Mouse (Mus musculus) B cell, adult 2 months (primary cell): ENCODE data around the gene Qars.

Source experiments
- DNase-seq, 2 experiments: peaks; one replicate each; pipeline ENCODE4 v3.0.0; 2022

Gene Qars

GRCm38 (mm10) chr9:108488403-108488802, 19.1 kb upstream of the Qars start:
- DNase-seq, result no peak

GRCm38 (mm10) chr9:108489215-108489614, 18.3 kb upstream of the Qars start:
- no peak for DNase-seq

GRCm38 (mm10) chr9:108489702-108490558, 17.6 kb upstream of the Qars start:
- DNase-seq, result no peak

- peak; percentile 95 for DNase-seq
These were observed 16.8 kb upstream of the Qars start, which contains the start of gene Usp19 for GRCm38 (mm10) chr9:108490559-108491285. TSS of gene Usp19 (plus strand) at chr9:108490602.

- DNase-seq, result no peak
These were observed 16.3 kb upstream of the Qars start for GRCm38 (mm10) chr9:108491286-108491580.

- no peak for DNase-seq
These were observed 15.3 kb upstream of the Qars start for GRCm38 (mm10) chr9:108492043-108492750.

- DNase-seq, result no peak
These were observed 14.3 kb upstream of the Qars start for GRCm38 (mm10) chr9:108493246-108493645.

- no peak for DNase-seq
These were observed 13.2 kb upstream of the Qars start for GRCm38 (mm10) chr9:108494146-108494825.

GRCm38 (mm10) chr9:108494905-108495304, 12.6 kb upstream of the Qars start:
- no peak for DNase-seq

- no peak for DNase-seq
These were observed 8.3 kb upstream of the Qars start for GRCm38 (mm10) chr9:108499231-108499630.

- no peak for DNase-seq
These were observed 7.6 kb upstream of the Qars start for GRCm38 (mm10) chr9:108499943-108500342.

- DNase-seq, result no peak
These were observed 605 bp upstream of the Qars start for GRCm38 (mm10) chr9:108506901-108507300.

GRCm38 (mm10) chr9:108508776-108509175, 1.3 kb downstream of the Qars start:
- DNase-seq, result no peak

- peak; percentile 90 to 91 for DNase-seq
These were observed 9.1 kb downstream of the Qars start, which contains the start of gene Qrich1 for GRCm38 (mm10) chr9:108516380-108517251. TSS of gene Qrich1 (plus strand) at chr9:108516806.

- DNase-seq, result peak; percentile 84 to 85
These were observed 9.9 kb downstream of the Qars start for GRCm38 (mm10) chr9:108517253-108517930.

GRCm38 (mm10) chr9:108517931-108518332, 10.4 kb downstream of the Qars start:
- peak in 1 of 2 experiments; percentile 57 for DNase-seq

GRCm38 (mm10) chr9:108521604-108522003, 14.1 kb downstream of the Qars start:
- DNase-seq, result no peak

GRCm38 (mm10) chr9:108523341-108523740, 15.8 kb downstream of the Qars start:
- DNase-seq, result no peak

- no peak for DNase-seq
These were observed 17.9 kb downstream of the Qars start for GRCm38 (mm10) chr9:108525400-108525799.

- no peak for DNase-seq
These were observed 23.4 kb downstream of the Qars start for GRCm38 (mm10) chr9:108530954-108531353.

GRCm38 (mm10) chr9:108531496-108531895, 24.0 kb downstream of the Qars start:
- no peak for DNase-seq
